Mouse (Mus musculus): ENCODE measurements around the gene Hs6st3. TPM values are rescaled to one million over a fixed set of nuclear protein-coding genes. Genes with fewer than 3 reads are reported as not detected.

Hs6st3 gene
- total and polyA plus RNA-seq, 3 experiments: not detected

GRCm38 (mm10) chr14:119831165-119832011 lies 693.2 kb downstream of the Hs6st3 start:
- TF ChIP-seq JUN (IDR thresholded peaks at IDR 0.05; ENCODE audit: insufficient read depth, low read depth, low read length) (no peak), ZC3H11A (IDR thresholded peaks at IDR 0.05; ENCODE audit: low read depth, low read length) (no peak)
- Histone ChIP-seq H3K9ac (ENCODE audit: insufficient read depth, low read depth) (no peak overlapping the region), H3K27me3 (replicated peaks) (no peaks in the 10 kb centered on the region), H3K36me3 (replicated peaks in 1 of 2; ENCODE audit: control insufficient read depth in 1 of 2, insufficient read depth in 1 of 2, low read length in 1 of 2) (no peaks in the 10 kb centered on the region), H3K9me3 (replicated peaks; ENCODE audit: low read length) (peaks cover 44% of the 10 kb centered on the region), H3K79me2 (replicated peaks; ENCODE audit: control insufficient read depth, extremely low read depth, insufficient read depth, poor library complexity, severe bottlenecking) (no peaks in the 10 kb centered on the region), H3K27ac (ENCODE audit: insufficient read depth, low read depth) (no peak overlapping the region), H3K4me3 (replicated peaks in 1 of 3; ENCODE audit: low read depth in 2 of 3, low read length in 2 of 3, poor library complexity in 1 of 3) (no peak overlapping the region), H3K4me1 (ENCODE audit: control insufficient read depth in 1 of 2, insufficient read depth in 2 of 2) (no peaks in the 10 kb centered on the region), H3K4me2 (ENCODE audit: insufficient read depth, low read depth, poor library complexity, severe bottlenecking) (no peak overlapping the region)
- DNase-seq (ENCODE audit: extremely low read depth): no peak
- dilution Hi-C loops (cut with MboI; ENCODE audit: extremely low pct_ligation_motif_present, extremely low pct_unique_long_range_greater_than_20kb, low sequenced_read_pairs) (no loop called here), in situ Hi-C loops (cut with MboI; ENCODE audit: low pct_ligation_motif_present, low pct_unique_long_range_greater_than_20kb, low sequenced_read_pairs) (no loop called here)

GRCm38 (mm10) chr14:119832012-119832325 lies 693.8 kb downstream of the Hs6st3 start:
- DNase-seq (ENCODE audit: extremely low read depth): no peak
- H3K4me2 ChIP-seq (ENCODE audit: insufficient read depth, low read depth, poor library complexity, severe bottlenecking): no peak overlapping the region
- H3K27ac ChIP-seq (ENCODE audit: insufficient read depth, low read depth): no peak overlapping the region
- in situ Hi-C loops (cut with MboI; ENCODE audit: low pct_ligation_motif_present, low pct_unique_long_range_greater_than_20kb, low sequenced_read_pairs) (no loop called here), dilution Hi-C loops (cut with MboI; ENCODE audit: extremely low pct_ligation_motif_present, extremely low pct_unique_long_range_greater_than_20kb, low sequenced_read_pairs) (no loop called here)
- TF ChIP-seq ZMIZ1 (IDR thresholded peaks at IDR 0.05; ENCODE audit: low read depth, low read length): no peak
- no peak for TF ChIP-seq IRF4 (IDR thresholded peaks at IDR 0.05; ENCODE audit: low read depth, low read length)
- TF ChIP-seq POLR2A (IDR thresholded peaks at IDR 0.05; ENCODE audit: low read depth, low read length): no peak
- no peak for TF ChIP-seq JUND (conservative IDR thresholded peaks at IDR 0.05; ENCODE audit: low read depth, low read length)
- TF ChIP-seq MYC (IDR thresholded peaks at IDR 0.05; ENCODE audit: low read depth, low read length): no peak
- no peak for TF ChIP-seq ETS1 (conservative IDR thresholded peaks at IDR 0.05; ENCODE audit: low read depth, low read length)
- no peaks in the 10 kb centered on the region for H3K4me1 ChIP-seq (ENCODE audit: control insufficient read depth in 1 of 2, insufficient read depth in 2 of 2)
- no peak overlapping the region for H3K9ac ChIP-seq (ENCODE audit: insufficient read depth, low read depth)
- H3K4me3 ChIP-seq (replicated peaks in 1 of 3; ENCODE audit: low read depth in 2 of 3, low read length in 2 of 3, poor library complexity in 1 of 3): no peak overlapping the region
- no peaks in the 10 kb centered on the region for H3K27me3 ChIP-seq (replicated peaks)
- no peaks in the 10 kb centered on the region for H3K36me3 ChIP-seq (replicated peaks in 1 of 2; ENCODE audit: control insufficient read depth in 1 of 2, insufficient read depth in 1 of 2, low read length in 1 of 2)
- peaks cover 43% of the 10 kb centered on the region for H3K9me3 ChIP-seq (replicated peaks; ENCODE audit: low read length)
- H3K79me2 ChIP-seq (replicated peaks; ENCODE audit: control insufficient read depth, extremely low read depth, insufficient read depth, poor library complexity, severe bottlenecking): no peaks in the 10 kb centered on the region

GRCm38 (mm10) chr14:119832940-119833339 lies 694.8 kb downstream of the Hs6st3 start:
- Histone ChIP-seq H3K4me1 (ENCODE audit: control insufficient read depth in 1 of 2, insufficient read depth in 2 of 2) (no peaks in the 10 kb centered on the region), H3K79me2 (replicated peaks; ENCODE audit: control insufficient read depth, extremely low read depth, insufficient read depth, poor library complexity, severe bottlenecking) (no peaks in the 10 kb centered on the region), H3K36me3 (replicated peaks in 1 of 2; ENCODE audit: control insufficient read depth in 1 of 2, insufficient read depth in 1 of 2, low read length in 1 of 2) (no peaks in the 10 kb centered on the region), H3K9ac (ENCODE audit: insufficient read depth, low read depth) (no peak overlapping the region), H3K4me2 (ENCODE audit: insufficient read depth, low read depth, poor library complexity, severe bottlenecking) (no peak overlapping the region), H3K27ac (ENCODE audit: insufficient read depth, low read depth) (no peak overlapping the region), H3K4me3 (replicated peaks in 1 of 3; ENCODE audit: low read depth in 2 of 3, low read length in 2 of 3, poor library complexity in 1 of 3) (no peak overlapping the region), H3K9me3 (replicated peaks; ENCODE audit: low read length) (peaks cover 43% of the 10 kb centered on the region), H3K27me3 (replicated peaks) (no peaks in the 10 kb centered on the region)
- DNase-seq (ENCODE audit: extremely low read depth): no peak
- TF ChIP-seq EP300 (IDR thresholded peaks at IDR 0.05; ENCODE audit: low read length) (no peak), ETS1 (conservative IDR thresholded peaks at IDR 0.05; ENCODE audit: low read depth, low read length) (no peak), USF1 (IDR thresholded peaks at IDR 0.05; ENCODE audit: low read depth, low read length) (no peak), MAZ (IDR thresholded peaks at IDR 0.05; ENCODE audit: low read depth, low read length) (no peak), GABPA (IDR thresholded peaks at IDR 0.05; ENCODE audit: insufficient replicate concordance, low read depth, low read length) (no peak), RAD21 (IDR thresholded peaks at IDR 0.05; ENCODE audit: low read depth, low read length) (no peak), NELFE (IDR thresholded peaks at IDR 0.05; ENCODE audit: low read depth, low read length) (no peak), E2F4 (IDR thresholded peaks at IDR 0.05; ENCODE audit: insufficient replicate concordance, low read depth, low read length) (no peak), ZNF384 (IDR thresholded peaks at IDR 0.05; ENCODE audit: low read depth, low read length) (no peak), ZC3H11A (IDR thresholded peaks at IDR 0.05; ENCODE audit: low read depth, low read length) (no peak), MYC (IDR thresholded peaks at IDR 0.05; ENCODE audit: low read depth, low read length) (no peak), HCFC1 (IDR thresholded peaks at IDR 0.05; ENCODE audit: low read depth, low read length) (no peak), MXI1 (IDR thresholded peaks at IDR 0.05; ENCODE audit: low read depth, low read length) (no peak), MEF2A (IDR thresholded peaks at IDR 0.05; ENCODE audit: borderline replicate concordance, low read depth, low read length) (no peak), ELF1 (IDR thresholded peaks at IDR 0.05; ENCODE audit: low read depth, low read length) (no peak), MAFK (IDR thresholded peaks at IDR 0.05; ENCODE audit: insufficient replicate concordance, low read length) (no peak), TCF12 (IDR thresholded peaks at IDR 0.05; ENCODE audit: low read depth, low read length) (no peak), SMC3 (IDR thresholded peaks at IDR 0.05; ENCODE audit: low read depth, low read length) (no peak), ZMIZ1 (IDR thresholded peaks at IDR 0.05; ENCODE audit: low read depth, low read length) (no peak)
- dilution Hi-C loops (cut with MboI; ENCODE audit: extremely low pct_ligation_motif_present, extremely low pct_unique_long_range_greater_than_20kb, low sequenced_read_pairs) (no loop called here), in situ Hi-C loops (cut with MboI; ENCODE audit: low pct_ligation_motif_present, low pct_unique_long_range_greater_than_20kb, low sequenced_read_pairs) (no loop called here)
